Mouse (Mus musculus) hindbrain, postnatal 0 days (tissue): ENCODE results near the gene Htr3b. TPM values are rescaled to one million over a fixed set of nuclear protein-coding genes. Genes with fewer than 3 reads are reported as not detected.

Experiments used
- ATAC-seq: fragments of 200-750 bp; cut with Nextera tagmentation; 2 replicates; pipeline ENCODE4 v1.8.0; 2017; ENCODE audit warnings: mild to moderate bottlenecking, moderate TSS enrichment, moderate library complexity
- DNase-seq: peaks from one replicate; pipeline ENCODE4 v3.0.0-alpha.2; 2015; ENCODE audit warnings: low spot score
- H3K27ac ChIP-seq: fragments of 300-500 bp; sonication (generic); 2 replicates; pipeline ENCODE4 v1.5.1; 2014; ENCODE audit warnings: mild to moderate bottlenecking
- H3K27me3 ChIP-seq: fragments of 300-500 bp; sonication (generic); 2 replicates; pipeline ENCODE4 v1.6.1; 2014; ENCODE audit warnings: low read length, mixed read lengths; ENCODE audit not compliant: insufficient read depth
- H3K36me3 ChIP-seq: fragments of 300-500 bp; sonication (generic); 2 replicates; pipeline ENCODE4 v1.6.1; 2014; ENCODE audit warnings: low read length, mixed read lengths; ENCODE audit not compliant: insufficient read depth
- H3K4me1 ChIP-seq: fragments of 300-500 bp; sonication (generic); 2 replicates; pipeline ENCODE4 v1.6.1; 2014; ENCODE audit warnings: antibody characterized with exemption, low read length, mixed read lengths; ENCODE audit not compliant: insufficient read depth
- H3K4me2 ChIP-seq: fragments of 300-500 bp; sonication (generic); 2 replicates; pipeline ENCODE4 v1.6.1; 2014; ENCODE audit warnings: low read depth, mild to moderate bottlenecking, low read length, moderate library complexity, mixed read lengths
- H3K4me3 ChIP-seq: fragments of 300-500 bp; sonication (generic); 2 replicates; pipeline ENCODE4 v1.5.1; 2014; ENCODE audit warnings: low read length
- H3K9ac ChIP-seq: fragments of 300-500 bp; sonication (generic); replicated peaks from 2 replicates; pipeline ENCODE4 v1.6.1; 2014; ENCODE audit warnings: mild to moderate bottlenecking, low read length, moderate library complexity, mixed read lengths
- H3K9me3 ChIP-seq: fragments of 300-500 bp; sonication (generic); 2 replicates; pipeline ENCODE4 v1.6.1; 2016; ENCODE audit warnings: low read length, mixed read lengths
- CTCF ChIP-seq: IDR thresholded peaks from 2 replicates; pipeline ENCODE4 v1.5.1; 2016; ENCODE audit warnings: antibody characterized with exemption, control low read depth, low read depth
- WGBS: fragments of 180-500 bp; shearing (Covaris S2); extraction: QIAGEN DNeasy Blood & Tissue Kit; methylation state at CpG from one replicate; pipeline ENCODE4 v1.1.7; 2014; 5-methylcytosine and 5-hydroxymethylcytosine counted together
- polyA plus RNA-seq: library from polyadenylated mRNA; unstranded; fragments of >200 nt; fragmentation: Nextera tagmentation; extraction: Ambion mirVana; gene quantifications from 2 replicates; pipeline ENCODE4 v1.2.1, GENCODE M21; 2015
- total RNA-seq: library from RNA; depleted of rRNA; stranded (reverse); fragments of >200 nt; gene quantifications from 2 replicates; pipeline ENCODE4 v1.2.3, GENCODE M21; 2014

Gene Htr3b
- total and polyA plus RNA-seq, 2 experiments from 2014 or later, result 0.16 to 0.19 TPM

- Histone ChIP-seq H3K9ac (no peak overlapping the region), H3K4me1 (no peaks in the 10 kb centered on the region), H3K27me3 (no peaks in the 10 kb centered on the region), H3K4me3 (no peak overlapping the region), H3K4me2 (no peak overlapping the region), H3K9me3 (no peaks in the 10 kb centered on the region), H3K27ac (no peak overlapping the region), H3K36me3 (no peaks in the 10 kb centered on the region)
- WGBS, result 79% methylated on average over 5 of the region's 5 CpGs
- no peak for DNase-seq
- no peak for TF ChIP-seq CTCF
- no peak for ATAC-seq
Measured at GRCm38 (mm10) chr9:48980371-48980770, 15.6 kb upstream of the Htr3b start.

DNA sequence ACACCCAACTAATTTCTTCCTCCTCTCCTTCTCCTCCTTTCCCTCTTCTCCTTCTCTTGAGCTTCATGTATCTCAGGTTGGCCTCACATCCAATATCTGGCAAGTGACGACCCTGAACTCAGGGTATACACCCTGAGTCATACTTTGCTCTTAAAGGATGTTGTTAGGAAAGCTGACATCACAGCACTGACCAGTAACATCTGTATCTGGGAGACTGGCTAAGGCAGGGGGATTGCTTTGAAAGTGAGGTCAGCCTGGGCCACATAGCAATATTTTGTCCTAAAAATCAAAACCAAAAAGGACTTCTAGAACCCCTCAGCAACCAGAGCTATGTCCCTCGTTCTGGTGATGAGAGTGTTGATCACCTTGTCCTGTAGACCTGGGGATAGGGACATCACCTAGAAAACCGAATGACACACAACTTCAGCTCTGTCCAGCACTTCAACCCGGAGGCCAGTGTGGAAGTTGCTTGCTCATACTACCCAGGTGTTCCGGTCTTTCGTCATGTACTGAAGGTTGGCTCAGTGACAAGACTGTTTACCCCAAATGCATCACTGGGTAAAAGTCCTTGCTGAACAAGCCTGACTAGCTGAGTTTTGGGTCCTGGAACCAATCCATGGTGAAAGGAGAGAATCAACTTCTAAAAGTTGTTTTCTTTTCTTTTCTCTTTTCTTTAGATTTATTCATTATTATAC is 12.0 kb upstream of the Htr3b start:
- H3K9me3 ChIP-seq, result no peaks in the 10 kb centered on the region
- H3K9ac ChIP-seq, result no peak overlapping the region
- no peak overlapping the region for H3K4me2 ChIP-seq
- ATAC-seq, result no peak
- H3K36me3 ChIP-seq, result no peaks in the 10 kb centered on the region
- WGBS, result 84% methylated on average over 6 of the region's 6 CpGs
- no peak for TF ChIP-seq CTCF
- H3K27me3 ChIP-seq, result no peaks in the 10 kb centered on the region
- H3K4me3 ChIP-seq, result no peak overlapping the region
- H3K27ac ChIP-seq, result no peak overlapping the region
- H3K4me1 ChIP-seq, result no peaks in the 10 kb centered on the region
- DNase-seq, result no peak

GRCm38 (mm10) chr9:48972494-48972893 is 7.7 kb upstream of the Htr3b start:
- no peaks in the 10 kb centered on the region for H3K27me3 ChIP-seq
- H3K4me2 ChIP-seq, result no peak overlapping the region
- H3K4me3 ChIP-seq, result no peak overlapping the region
- TF ChIP-seq CTCF, result peak; percentile 89
- no peak overlapping the region for H3K9ac ChIP-seq
- H3K9me3 ChIP-seq, result no peaks in the 10 kb centered on the region
- H3K36me3 ChIP-seq, result no peaks in the 10 kb centered on the region
- WGBS, result 31% methylated on average over 3 of the region's 3 CpGs
- H3K27ac ChIP-seq, result no peak overlapping the region
- no peaks in the 10 kb centered on the region for H3K4me1 ChIP-seq
- peak; percentile 89 for DNase-seq
- no peak for ATAC-seq

DNA sequence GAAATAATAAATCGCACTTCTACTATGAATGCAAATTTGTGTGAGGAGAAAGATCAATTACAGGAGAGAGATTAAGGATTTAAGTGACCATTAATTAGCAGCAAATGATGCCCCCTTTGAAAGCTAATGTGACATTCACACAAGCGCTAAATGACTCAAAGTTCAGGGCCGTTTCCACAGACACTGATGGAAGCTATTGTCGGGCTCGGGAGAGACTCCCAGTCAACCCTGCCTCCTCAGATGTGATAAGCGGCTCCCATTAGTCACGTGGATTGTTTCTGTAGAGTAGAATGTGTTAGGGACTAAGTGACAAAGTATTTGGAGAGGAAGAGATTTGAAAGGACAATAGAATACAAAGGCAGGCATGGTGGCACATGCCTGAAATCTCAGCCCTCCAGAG is 2.7 kb downstream of the Htr3b start:
- H3K27me3 ChIP-seq, result no peaks in the 10 kb centered on the region
- H3K9ac ChIP-seq, result no peak overlapping the region
- no peak for DNase-seq
- TF ChIP-seq CTCF, result no peak
- H3K4me3 ChIP-seq, result no peak overlapping the region
- H3K27ac ChIP-seq, result no peak overlapping the region
- no peaks in the 10 kb centered on the region for H3K36me3 ChIP-seq
- 39% methylated on average over 7 of the region's 7 CpGs for WGBS
- ATAC-seq, result no peak
- H3K4me2 ChIP-seq, result no peak overlapping the region
- H3K4me1 ChIP-seq, result no peaks in the 10 kb centered on the region
- H3K9me3 ChIP-seq, result no peaks in the 10 kb centered on the region

DNA sequence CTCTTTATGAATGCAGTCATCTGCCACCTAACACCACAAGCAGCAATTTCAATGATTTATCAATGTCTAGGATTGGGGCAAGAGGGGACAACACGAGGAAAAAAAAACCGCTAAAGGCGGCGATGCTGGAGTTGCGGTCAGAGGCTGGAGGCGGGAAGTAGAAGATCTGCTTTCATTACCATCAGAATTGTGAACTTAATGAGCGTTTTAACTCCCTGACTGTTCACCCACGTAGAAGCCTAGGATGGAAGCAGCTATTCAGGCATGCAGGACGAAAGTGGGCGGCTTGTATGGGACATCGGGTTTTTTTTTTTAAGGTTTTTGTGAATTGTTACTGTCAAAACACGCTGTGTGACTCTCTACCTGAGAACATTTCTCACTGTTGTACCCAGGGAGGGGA is 3.5 kb downstream of the Htr3b start:
- no peak overlapping the region for H3K9ac ChIP-seq
- no peaks in the 10 kb centered on the region for H3K9me3 ChIP-seq
- WGBS, result 21% methylated on average over 12 of the region's 12 CpGs
- DNase-seq, result no peak
- H3K4me1 ChIP-seq, result no peaks in the 10 kb centered on the region
- H3K4me2 ChIP-seq, result peak overlapping the region; percentile 39
- H3K27ac ChIP-seq, result no peak overlapping the region
- H3K4me3 ChIP-seq, result peak overlapping the region; percentile 6; the same call in 1 of the 2 replicates
- no peak for ATAC-seq
- no peaks in the 10 kb centered on the region for H3K36me3 ChIP-seq
- TF ChIP-seq CTCF, result no peak
- no peaks in the 10 kb centered on the region for H3K27me3 ChIP-seq

GRCm38 (mm10) chr9:48947565-48947964 is 17.2 kb downstream of the Htr3b start:
- H3K4me2 ChIP-seq, result no peak overlapping the region
- DNase-seq (no peak), ATAC-seq (no peak)
- H3K4me3 ChIP-seq, result no peak overlapping the region
- H3K9me3 ChIP-seq, result no peaks in the 10 kb centered on the region
- no peak overlapping the region for H3K9ac ChIP-seq
- WGBS, result 90% methylated on average over 4 of the region's 4 CpGs
- no peaks in the 10 kb centered on the region for H3K27me3 ChIP-seq
- no peak for TF ChIP-seq CTCF
- no peak overlapping the region for H3K27ac ChIP-seq
- no peaks in the 10 kb centered on the region for H3K4me1 ChIP-seq
- H3K36me3 ChIP-seq, result no peaks in the 10 kb centered on the region

GRCm38 (mm10) chr9:48942349-48942748 is 22.4 kb downstream of the Htr3b start:
- no peaks in the 10 kb centered on the region for H3K36me3 ChIP-seq
- no peak overlapping the region for H3K4me3 ChIP-seq
- H3K4me1 ChIP-seq, result no peaks in the 10 kb centered on the region
- H3K9me3 ChIP-seq, result no peaks in the 10 kb centered on the region
- WGBS, result 47% methylated on average over 1 of the region's 1 CpGs
- no peaks in the 10 kb centered on the region for H3K27me3 ChIP-seq
- H3K4me2 ChIP-seq, result no peak overlapping the region
- H3K27ac ChIP-seq, result peak overlapping the region; percentile 1; the same call in 1 of the 2 replicates
- peak; percentile 59; the same call in 1 of the 2 replicates for ATAC-seq
- no peak overlapping the region for H3K9ac ChIP-seq
- peak; percentile 58 for DNase-seq
- TF ChIP-seq CTCF, result no peak
